Mouse (Mus musculus) lung, adult 2 months (tissue): Measurements from ENCODE around the gene Fkbp1a. TPM values are rescaled to one million over a fixed set of nuclear protein-coding genes. Genes with fewer than 3 reads are reported as not detected.

Experiments
- DNase-seq: peaks from one replicate; pipeline ENCODE4 v3.0.0; 2022
- H3K4me1 ChIP-seq: fragments of 200-500 bp; 2 replicates; pipeline ENCODE4 v1.6.1; 2011; ENCODE audit warnings: low read length; ENCODE audit not compliant: control insufficient read depth, insufficient read depth
- H3K4me3 ChIP-seq: fragments of 200-500 bp; replicated peaks from 2 replicates; pipeline ENCODE3; 2011; ENCODE audit warnings: low read depth, mild to moderate bottlenecking, control low read depth, low read length; ENCODE audit errors: extremely low read depth
- CTCF ChIP-seq: fragments of 200-500 bp; IDR thresholded peaks from 2 replicates; pipeline ENCODE4 v1.5.1; 2011; ENCODE audit warnings: mild to moderate bottlenecking, low read length, control low read depth; ENCODE audit not compliant: insufficient read depth
- POLR2A ChIP-seq: fragments of 200-500 bp; IDR thresholded peaks from 2 replicates; pipeline ENCODE4 v1.6.1; 2011; ENCODE audit warnings: low read depth, mild to moderate bottlenecking, control low read depth, low read length, borderline replicate concordance; ENCODE audit errors: extremely low read depth
- WGBS: fragments of 180-500 bp; shearing (Covaris S2); methylation state at CpG from one replicate; pipeline ENCODE4 v1.1.7; 2018; 5-methylcytosine and 5-hydroxymethylcytosine counted together
- polyA plus RNA-seq: library from polyadenylated mRNA; depleted of rRNA; stranded (reverse); fragments of >200 nt; gene quantifications from 2 replicates; pipeline ENCODE4 v1.2.3, GENCODE M21; 2012; rRNA removed

The Fkbp1a gene
- polyA plus RNA-seq: 129 and 214 TPM in 2 replicates

DNA sequence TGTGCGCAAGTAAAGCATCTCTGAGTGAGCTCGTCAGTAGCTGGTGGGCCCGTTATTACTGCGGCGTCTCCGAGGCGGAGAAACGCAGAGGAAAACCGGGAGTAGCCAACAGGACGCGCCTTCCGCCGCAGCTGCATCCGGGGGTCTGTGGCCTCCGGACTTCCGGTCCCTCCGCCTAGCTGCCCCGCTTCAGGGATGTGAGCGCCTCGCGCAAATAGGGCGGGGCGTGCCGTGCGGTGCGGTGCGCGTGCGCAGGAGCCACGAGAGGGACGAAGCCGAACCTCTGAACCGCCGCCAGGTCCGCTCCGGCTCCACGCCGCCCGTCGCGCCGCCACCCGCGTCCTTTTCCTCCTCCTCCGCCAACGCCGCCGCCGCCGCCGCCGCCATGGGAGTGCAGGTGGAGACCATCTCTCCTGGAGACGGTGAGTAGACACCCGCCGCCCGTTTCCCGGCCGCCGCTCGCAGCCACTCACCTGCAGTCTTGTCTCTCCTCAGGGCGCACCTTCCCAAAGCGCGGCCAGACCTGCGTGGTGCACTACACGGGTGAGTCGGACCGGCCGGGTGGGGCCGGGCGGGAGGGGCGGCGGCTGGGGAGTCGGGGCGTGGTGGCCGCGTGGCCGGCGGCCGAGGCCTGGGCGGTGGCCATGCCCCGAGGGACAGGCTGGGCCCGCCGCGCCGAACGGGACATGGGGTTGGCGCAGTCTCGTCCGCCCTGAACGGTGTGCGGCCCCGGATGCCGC is at the start of gene Fkbp1a:
Fkbp1a (plus strand) TSS at position 161 of the 740 bp plus-strand sequence.
- DNase-seq: peak; percentile 97
- TF ChIP-seq POLR2A (peak; percentile 78; the same call in 1 of the 2 replicates), CTCF (no peak)
- Histone ChIP-seq H3K4me3 (peak within 1 kb of the TSS; percentile 84), H3K4me1 (peaks cover 13% of the 10 kb centered on the region)
- under 1% methylated on average over 88 of the region's 93 CpGs for WGBS

GRCm38 (mm10) chr2:151494035-151494803 is 48.1 kb upstream of the Fkbp1a start, which contains the start of gene Nsfl1c:
TSS of gene Nsfl1c (plus strand) at chr2:151494182.
- DNase-seq: peak; percentile 96
- H3K4me3 ChIP-seq: peak within 1 kb of the TSS; percentile 62
- no peaks in the 10 kb centered on the region; the same call in none of the 2 replicates for H3K4me1 ChIP-seq
- under 1% methylated on average over 73 of the region's 73 CpGs for WGBS
- TF ChIP-seq POLR2A (peak; percentile 89), CTCF (peak; percentile 83)

DNA sequence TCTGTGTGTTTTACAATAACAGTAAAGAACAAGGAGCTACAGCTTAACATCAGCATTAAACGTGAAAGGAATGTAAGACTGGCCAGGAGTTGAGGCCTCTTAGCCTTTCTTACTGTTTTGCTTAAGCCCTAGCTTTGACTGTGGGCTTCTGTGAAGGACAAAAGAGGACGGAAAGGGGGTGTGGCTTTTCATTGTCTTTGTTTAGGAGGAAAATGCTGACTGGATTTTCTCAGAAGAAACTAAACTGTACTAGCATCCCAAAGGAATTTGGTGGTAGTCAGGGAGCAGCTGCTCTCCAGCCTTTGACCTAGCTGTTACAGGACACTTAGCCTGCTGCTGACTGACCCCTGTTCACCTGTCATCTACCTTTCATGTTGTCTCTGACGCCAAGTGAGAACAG is 43.9 kb upstream of the Fkbp1a start:
- 57% methylated on average over 3 of the region's 3 CpGs for WGBS
- no peak for DNase-seq
- Histone ChIP-seq H3K4me3 (no peak overlapping the region), H3K4me1 (no peaks in the 10 kb centered on the region; the same call in none of the 2 replicates)
- TF ChIP-seq POLR2A (no peak), CTCF (no peak)

- Histone ChIP-seq H3K4me1 (no peaks in the 10 kb centered on the region), H3K4me3 (no peak overlapping the region)
- no peak for DNase-seq
- WGBS: 82% methylated on average over 6 of the region's 6 CpGs
- TF ChIP-seq POLR2A: no peak
- no peak for TF ChIP-seq CTCF
Measured at GRCm38 (mm10) chr2:151500442-151501007, 41.8 kb upstream of the Fkbp1a start.

- Histone ChIP-seq H3K4me1 (no peaks in the 10 kb centered on the region), H3K4me3 (no peak overlapping the region)
- no peak for DNase-seq
- 90% methylated on average over 4 of the region's 4 CpGs for WGBS
- TF ChIP-seq POLR2A (no peak), CTCF (no peak)
Measured at GRCm38 (mm10) chr2:151504226-151504625, 38.1 kb upstream of the Fkbp1a start.

GRCm38 (mm10) chr2:151512199-151512598 is 30.1 kb upstream of the Fkbp1a start:
- TF ChIP-seq CTCF (no peak), POLR2A (no peak)
- DNase-seq: peak; percentile 16

DNA sequence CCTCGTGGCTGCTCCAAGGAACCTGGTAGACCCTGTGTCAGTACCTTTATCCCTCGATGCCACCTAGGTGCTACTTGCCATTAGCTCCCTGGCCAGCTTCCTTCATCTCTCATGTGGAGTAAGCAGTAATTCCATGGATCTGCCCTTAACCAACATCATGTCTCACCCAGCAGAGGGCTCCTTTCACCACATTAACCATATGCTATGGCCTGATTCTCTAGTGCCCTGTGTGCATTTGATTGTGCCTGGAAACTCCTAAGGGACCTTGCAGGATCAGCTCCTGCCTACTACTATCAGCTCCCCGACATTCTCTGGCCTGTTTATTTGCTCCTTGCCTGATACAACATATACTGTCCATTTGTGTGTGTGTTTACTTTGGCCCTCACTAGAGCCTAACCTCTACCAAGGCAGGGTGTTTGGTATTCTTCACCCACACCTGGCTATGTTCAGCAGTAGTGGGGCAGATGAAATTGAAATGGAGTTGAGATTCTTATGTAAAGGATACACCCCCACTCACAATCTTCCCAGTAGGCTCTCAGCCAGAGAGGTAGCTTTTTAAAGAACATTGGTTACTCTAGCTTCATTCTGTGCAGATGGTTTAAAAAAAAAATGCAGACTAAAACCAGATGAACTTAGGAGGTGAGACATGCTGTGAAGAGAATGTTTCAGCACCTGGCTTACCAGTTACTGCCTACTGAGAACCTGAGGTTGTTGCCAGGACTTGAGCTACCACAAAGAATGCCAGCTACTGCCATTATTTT is 28.6 kb upstream of the Fkbp1a start:
- Histone ChIP-seq H3K4me1 (no peaks in the 10 kb centered on the region; the same call in 1 of the 2 replicates), H3K4me3 (no peak overlapping the region)
- 74% methylated on average over 3 of the region's 3 CpGs for WGBS
- TF ChIP-seq CTCF: no peak
- no peak for TF ChIP-seq POLR2A
- DNase-seq: no peak

More at GRCm38 (mm10) chr2:151512199-151512598, 30.1 kb upstream of the Fkbp1a start:
- H3K4me3 ChIP-seq: no peak overlapping the region
- H3K4me1 ChIP-seq: no peaks in the 10 kb centered on the region; the same call in 1 of the 2 replicates

DNA sequence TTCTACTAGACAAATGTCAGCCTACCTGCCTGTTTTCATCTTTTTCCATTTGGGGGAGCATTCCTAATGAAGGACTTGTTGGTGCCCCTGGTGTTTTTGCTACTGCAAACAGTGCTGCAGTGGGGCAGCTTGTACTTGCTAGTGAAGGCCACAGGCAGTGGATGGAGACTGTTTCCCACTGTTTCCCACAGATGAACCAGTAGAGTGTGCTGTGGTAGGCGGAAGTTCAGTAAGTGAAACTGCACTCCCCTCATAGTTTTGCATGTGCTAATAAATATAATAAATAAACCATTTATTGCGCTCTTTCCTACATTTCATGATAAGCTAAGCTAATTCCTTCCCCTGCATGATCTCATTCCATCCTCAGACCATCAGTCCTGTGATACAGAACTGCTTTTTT is 23.3 kb upstream of the Fkbp1a start:
- no peaks in the 10 kb centered on the region for H3K4me1 ChIP-seq
- H3K4me3 ChIP-seq: no peak overlapping the region
- TF ChIP-seq POLR2A (no peak), CTCF (no peak)
- no peak for DNase-seq
- 57% methylated on average over 2 of the region's 2 CpGs for WGBS
